Mouse (Mus musculus) cerebellum, postnatal 25 days (tissue): ENCODE data around the gene Pef1.

Source experiments
- DNase-seq, 2 experiments: peaks; one replicate each; pipeline ENCODE4 v3.0.0; 2021; ENCODE audit warnings: mixed read lengths in 2 of 2

Pef1 gene

GRCm38 (mm10) chr4:130141786-130142185, 39.4 kb downstream of the Pef1 start:
- no peak for DNase-seq

GRCm38 (mm10) chr4:130148405-130148804, 46.0 kb downstream of the Pef1 start:
- DNase-seq = no peak

DNA sequence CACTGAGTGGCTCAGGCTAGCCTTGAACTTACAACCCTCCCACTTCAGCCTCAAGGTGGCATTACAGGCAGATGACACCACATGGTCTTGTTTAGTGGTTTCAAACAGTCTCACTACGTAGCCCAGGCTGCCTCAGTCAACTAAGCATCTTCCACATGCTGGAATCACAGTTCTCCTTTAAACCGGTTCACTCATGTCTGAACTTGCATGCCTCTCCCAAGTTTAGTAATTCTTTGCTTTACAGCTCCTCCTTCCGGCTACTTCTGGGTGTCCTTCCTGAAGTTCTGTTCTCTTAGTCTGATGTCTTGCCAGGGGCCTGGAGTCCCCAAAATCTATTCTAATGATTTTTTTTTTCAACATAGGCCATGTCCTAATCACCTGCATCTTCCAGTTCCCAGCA, 51.9 kb downstream of the Pef1 start:
- no peak for DNase-seq

- no peak for DNase-seq
These were observed 54.5 kb downstream of the Pef1 start for GRCm38 (mm10) chr4:130156812-130157371.

- no peak for DNase-seq
These were observed 59.0 kb downstream of the Pef1 start for GRCm38 (mm10) chr4:130161349-130161748.

- DNase-seq = no peak
These were observed 61.1 kb downstream of the Pef1 start for GRCm38 (mm10) chr4:130163391-130163861.

DNA sequence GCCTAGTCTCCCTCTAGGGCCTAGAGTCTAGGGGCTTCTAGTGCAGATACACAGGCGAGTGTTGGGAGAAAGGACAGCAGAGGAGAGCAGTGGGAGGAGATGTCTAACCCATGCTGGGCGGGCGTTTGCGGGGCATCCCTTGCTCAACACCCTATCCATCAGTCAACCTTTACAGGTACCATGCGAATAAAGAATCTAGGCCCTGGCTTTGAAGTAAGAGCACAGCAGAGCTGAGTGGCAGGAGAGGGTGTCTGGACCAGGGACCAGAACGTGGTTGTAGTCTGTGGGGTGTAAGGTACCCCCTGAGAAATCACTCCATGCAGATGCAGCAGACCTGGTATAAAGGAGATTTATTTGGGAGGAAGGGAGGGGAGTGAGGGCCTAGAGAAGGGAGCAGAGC, 61.8 kb downstream of the Pef1 start:
- DNase-seq = no peak

GRCm38 (mm10) chr4:130166061-130166460, 63.7 kb downstream of the Pef1 start:
- no peak for DNase-seq

DNA sequence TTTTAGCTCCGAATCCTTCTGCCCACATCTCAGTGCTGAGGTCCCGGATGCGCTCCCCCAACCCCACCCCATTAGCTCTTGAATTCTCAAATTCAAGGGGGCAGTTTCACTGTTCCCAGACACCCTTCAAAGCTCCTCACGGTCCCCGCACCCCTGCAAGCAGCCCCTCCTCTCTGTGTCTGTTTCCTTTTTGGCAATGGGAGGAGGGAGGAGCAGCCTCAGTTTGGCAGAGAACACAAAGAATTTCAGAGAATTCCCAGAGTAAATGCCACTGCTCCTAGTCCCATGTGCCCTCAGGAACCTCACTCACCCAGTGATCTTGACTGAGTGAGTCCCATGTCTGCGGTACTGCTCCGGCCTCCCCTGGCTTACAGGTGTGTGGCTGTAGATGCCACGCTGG, 64.2 kb downstream of the Pef1 start:
- DNase-seq = no peak

- no peak for DNase-seq
These were observed 65.0 kb downstream of the Pef1 start for GRCm38 (mm10) chr4:130167321-130167720.

GRCm38 (mm10) chr4:130167814-130168213, 65.5 kb downstream of the Pef1 start:
- no peak for DNase-seq

DNA sequence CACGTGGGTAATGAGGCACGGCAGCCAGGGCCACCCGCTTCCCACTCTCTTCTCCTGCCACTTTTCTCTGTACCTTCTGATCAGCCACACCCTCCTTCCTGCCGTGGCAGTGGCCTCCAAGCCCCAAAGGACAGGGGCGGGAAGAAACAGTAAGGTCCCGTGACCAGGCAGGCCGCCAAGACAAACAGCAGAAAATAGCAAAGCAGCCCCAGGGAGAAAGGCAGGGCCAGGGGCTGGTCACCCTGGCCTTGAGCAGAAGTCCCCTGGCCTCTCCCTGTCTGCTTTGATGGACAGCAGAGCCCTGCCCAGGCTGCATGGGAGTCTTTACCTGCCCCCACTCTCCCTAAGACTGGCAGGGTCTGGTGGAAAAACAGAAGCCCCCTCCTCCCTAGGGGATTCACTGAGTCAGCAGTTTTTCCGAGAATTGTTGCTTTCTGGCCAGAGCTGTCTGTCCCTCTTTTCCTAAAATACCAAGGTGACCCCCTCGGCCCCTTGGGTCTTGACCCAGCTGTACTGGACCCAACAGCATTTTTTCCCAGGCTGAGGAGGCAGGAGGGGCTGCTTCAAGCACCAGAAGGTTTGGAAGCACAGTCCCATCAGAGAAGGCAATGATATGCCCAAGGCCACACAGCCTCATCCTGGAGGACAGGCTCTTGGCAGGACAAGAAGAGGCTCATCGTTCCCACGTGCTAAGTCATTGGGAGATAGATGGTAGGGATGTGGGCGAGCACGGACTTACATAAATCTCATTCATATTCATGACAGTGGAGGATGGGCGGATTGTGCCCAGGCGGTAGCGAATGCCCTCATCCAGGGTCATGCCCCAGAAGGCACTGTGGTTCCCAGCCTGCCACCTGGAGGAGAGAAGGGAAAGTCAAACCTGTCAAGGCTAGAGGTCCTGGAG, 66.2 kb downstream of the Pef1 start:
- peak in 1 of 2 experiments; percentile 39 for DNase-seq

GRCm38 (mm10) chr4:130169411-130169971, 67.1 kb downstream of the Pef1 start:
- no peak for DNase-seq

GRCm38 (mm10) chr4:130170362-130170761, 68.0 kb downstream of the Pef1 start:
- no peak for DNase-seq

GRCm38 (mm10) chr4:130171951-130172765, 69.8 kb downstream of the Pef1 start:
- peak in 1 of 2 experiments; percentile 18 for DNase-seq

- DNase-seq = no peak
These were observed 70.9 kb downstream of the Pef1 start for GRCm38 (mm10) chr4:130173060-130173822.

GRCm38 (mm10) chr4:130173911-130174311, 71.6 kb downstream of the Pef1 start:
- DNase-seq = peak; percentile 59 to 72

DNA sequence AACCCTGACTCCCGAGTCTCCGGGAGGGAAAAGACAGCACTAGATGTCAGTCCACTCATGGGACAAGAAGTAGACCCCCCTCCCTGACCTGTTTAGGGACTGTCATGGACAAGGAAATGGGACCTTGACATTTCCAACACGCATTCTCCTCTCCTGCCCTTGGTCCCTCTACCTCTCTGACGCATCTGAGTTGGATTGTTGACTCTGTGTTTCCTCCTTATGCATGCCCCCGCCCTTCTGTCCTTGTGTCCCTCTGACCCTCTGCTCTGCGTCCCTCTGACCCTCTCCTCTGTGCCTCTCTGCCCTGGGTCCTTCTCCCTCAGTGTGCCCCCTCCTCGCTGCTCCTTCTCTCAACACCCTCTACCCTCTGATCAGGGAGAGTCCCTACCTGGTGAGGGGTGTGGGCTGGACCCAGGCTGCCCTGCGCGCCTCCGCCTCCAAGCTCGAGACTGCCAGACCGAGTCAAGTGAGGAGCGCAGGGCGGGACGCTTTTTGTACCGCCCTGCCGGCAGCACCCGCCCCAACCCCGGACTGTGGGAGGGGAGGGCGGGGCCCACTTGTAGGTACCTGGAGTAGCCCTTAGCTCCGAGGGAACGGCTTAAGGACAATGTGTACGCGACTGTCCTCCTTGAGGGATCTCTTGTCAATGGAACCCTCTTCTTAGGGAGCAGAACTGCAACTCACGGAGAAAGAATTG, 72.1 kb downstream of the Pef1 start:
- DNase-seq = peak; percentile 28 to 51

GRCm38 (mm10) chr4:130175072-130175711, 72.8 kb downstream of the Pef1 start, which contains the start of gene Tinagl1:
Gene Tinagl1 (minus strand): TSS chr4:130175122.
- peak in 1 of 2 experiments; percentile 23 for DNase-seq

DNA sequence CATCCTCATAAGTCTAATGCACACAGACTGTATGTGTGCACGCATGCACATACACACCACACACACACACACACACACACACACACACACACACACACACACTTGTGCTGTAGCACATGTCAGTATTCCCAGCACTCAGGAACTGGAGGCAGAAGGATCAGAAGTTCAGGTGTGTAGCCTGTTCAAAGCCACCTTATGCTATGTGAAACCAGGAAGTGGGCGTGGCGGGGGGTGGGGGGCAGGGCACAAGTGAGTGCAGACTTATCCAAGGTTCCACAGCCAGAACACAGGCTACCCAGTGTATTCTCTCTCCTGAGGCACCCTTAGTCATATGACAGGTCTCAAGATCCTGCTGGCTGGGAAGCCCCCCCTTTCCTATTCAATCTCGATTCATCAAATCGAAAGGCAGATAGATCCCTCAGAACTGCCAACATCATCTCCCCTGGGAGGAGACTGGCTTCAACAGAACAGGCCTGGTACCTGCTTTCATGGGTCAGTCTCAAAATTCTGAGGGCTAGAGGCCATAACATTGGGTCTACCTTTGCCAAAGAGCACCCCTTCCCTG, 73.9 kb downstream of the Pef1 start:
- DNase-seq = no peak
